Mouse (Mus musculus) myocyte (in vitro differentiated cells): ENCODE data around the gene Klhdc9. TPM values are rescaled to one million over a fixed set of nuclear protein-coding genes. Genes with fewer than 3 reads are reported as not detected.

Experiments
- H3K27me3 ChIP-seq: one replicate; pipeline ENCODE4 v1.6.1; 2011; ENCODE audit not compliant: control insufficient read depth, insufficient read depth, insufficient read length
- H3K36me3 ChIP-seq: one replicate; pipeline ENCODE4 v1.6.1; 2011; ENCODE audit not compliant: control insufficient read depth, insufficient read depth
- H3K4me2 ChIP-seq: one replicate; pipeline ENCODE4 v1.6.1; 2011; ENCODE audit warnings: low read depth, control low read depth
- H3K4me3 ChIP-seq: one replicate; pipeline ENCODE4 v1.5.1; 2011; ENCODE audit warnings: mild to moderate bottlenecking, control low read depth, moderate library complexity
- H3K79me2 ChIP-seq: one replicate; pipeline ENCODE4 v1.6.1; 2011; ENCODE audit not compliant: control insufficient read depth, insufficient read depth
- H3ac ChIP-seq: one replicate; pipeline ENCODE4 v1.6.1; 2011; ENCODE audit not compliant: control insufficient read depth, insufficient read length
- CEBPB ChIP-seq: IDR thresholded peaks from 2 replicates; pipeline ENCODE4 v1.6.1; 2011; ENCODE audit warnings: mild to moderate bottlenecking, moderate library complexity; ENCODE audit not compliant: poor library complexity, insufficient read depth, severe bottlenecking
- E2F4 ChIP-seq: IDR thresholded peaks from one replicate; pipeline ENCODE4 v1.6.1; 2011; ENCODE audit warnings: mild to moderate bottlenecking, control low read depth, moderate library complexity; ENCODE audit not compliant: insufficient read depth
- MAX ChIP-seq: IDR thresholded peaks from one replicate; pipeline ENCODE4 v1.6.1; 2011; ENCODE audit warnings: low read depth, mild to moderate bottlenecking, control low read depth
- MYOD1 ChIP-seq, 3 experiments: IDR thresholded peaks; one replicate each; pipeline ENCODE4 v1.6.1; 2011; ENCODE audit warnings: control low read depth in 2 of 3, low read depth in 2 of 3, mild to moderate bottlenecking in 2 of 3, moderate library complexity in 1 of 3; ENCODE audit not compliant: insufficient read length in 2 of 3, control insufficient read depth in 1 of 3
- MYOG ChIP-seq, 3 experiments: IDR thresholded peaks; one replicate each; pipeline ENCODE4 v1.6.1; 2011; ENCODE audit warnings: control low read depth in 2 of 3, low read depth in 2 of 3, mild to moderate bottlenecking in 2 of 3; ENCODE audit not compliant: insufficient read length in 2 of 3, control insufficient read depth in 1 of 3, insufficient read depth in 1 of 3
- POLR2A ChIP-seq: IDR thresholded peaks from one replicate; pipeline ENCODE4 v1.6.1; 2011; ENCODE audit warnings: low read depth, mild to moderate bottlenecking, control low read depth, moderate library complexity; ENCODE audit not compliant: insufficient read length
- POLR2AphosphoS2 ChIP-seq: IDR thresholded peaks from one replicate; pipeline ENCODE4 v1.6.1; 2011; ENCODE audit warnings: low read depth, control low read depth; ENCODE audit not compliant: insufficient read length
- REST ChIP-seq: IDR thresholded peaks from one replicate; pipeline ENCODE4 v1.6.1; 2011; ENCODE audit warnings: mild to moderate bottlenecking, control low read depth, moderate library complexity; ENCODE audit not compliant: insufficient read depth, insufficient read length
- SRF ChIP-seq: IDR thresholded peaks from one replicate; pipeline ENCODE4 v1.6.1; 2011; ENCODE audit warnings: low read depth; ENCODE audit not compliant: control insufficient read depth, insufficient read length
- TCF12 ChIP-seq: IDR thresholded peaks from one replicate; pipeline ENCODE4 v1.6.1; 2011; ENCODE audit warnings: mild to moderate bottlenecking, control low read depth; ENCODE audit not compliant: poor library complexity, insufficient read depth, severe bottlenecking
- TCF3 ChIP-seq: IDR thresholded peaks from one replicate; pipeline ENCODE4 v1.6.1; 2011; ENCODE audit warnings: low read depth, control low read depth; ENCODE audit not compliant: insufficient read length
- USF1 ChIP-seq: IDR thresholded peaks from one replicate; pipeline ENCODE4 v1.6.1; 2011; ENCODE audit warnings: low read depth, mild to moderate bottlenecking, control low read depth, moderate library complexity
- polyA plus RNA-seq: library from polyadenylated mRNA; unstranded; fragments of >200 nt; fragmentation: generic; extraction: Trizol; gene quantifications from one replicate; pipeline ENCODE4 v1.2.1, GENCODE M21; 2012; ENCODE audit warnings: missing spikeins

Klhdc9 gene
- polyA plus RNA-seq, 1 experiment, result not detected

- Histone ChIP-seq H3K4me2 (peak overlapping the region; percentile 84), H3ac (peak overlapping the region; percentile 50), H3K4me3 (peak overlapping the region; percentile 100), H3K36me3 (peaks cover 14% of the 10 kb centered on the region), H3K27me3 (no peaks in the 10 kb centered on the region), H3K79me2 (peaks cover 62% of the 10 kb centered on the region)
- peak; percentile 83 for TF ChIP-seq USF1
- no peak for TF ChIP-seq SRF
Measured at GRCm38 (mm10) chr1:171346095-171346450, 14.5 kb downstream of the Klhdc9 start.

- TF ChIP-seq SRF (no peak), REST (no peak), TCF12 (no peak), POLR2AphosphoS2 (peak; percentile 98), MAX (no peak), CEBPB (no peak), TCF3 (no peak), MYOG (IDR thresholded peaks at IDR 0.05; ENCODE audit: control insufficient read depth in 1 of 3, insufficient read depth in 1 of 3, insufficient read length in 2 of 3, low read depth in 2 of 3) (peak in 2 of 3 experiments; percentile 29 to 55), USF1 (no peak), MYOD1 (IDR thresholded peaks at IDR 0.05; ENCODE audit: control insufficient read depth in 1 of 3, insufficient read length in 2 of 3, low read depth in 2 of 3) (peak in 1 of 3 experiments; percentile 18), E2F4 (no peak), POLR2A (peak; percentile 94)
- no peaks in the 10 kb centered on the region for H3K27me3 ChIP-seq
Measured at GRCm38 (mm10) chr1:171345225-171346094, 15.1 kb downstream of the Klhdc9 start, which contains the start of the genes Nit1 and Pfdn2. Gene Nit1 (minus strand): TSS chr1:171345646. Gene Pfdn2 (plus strand): TSS chr1:171345670.

GRCm38 (mm10) chr1:171344715-171345114, 15.9 kb downstream of the Klhdc9 start:
- no peak overlapping the region for H3ac ChIP-seq
- H3K36me3 ChIP-seq, result peaks cover 25% of the 10 kb centered on the region
- TF ChIP-seq MAX (no peak), POLR2AphosphoS2 (no peak), SRF (no peak), TCF3 (no peak), TCF12 (no peak), E2F4 (no peak), MYOG (IDR thresholded peaks at IDR 0.05; ENCODE audit: control insufficient read depth in 1 of 3, insufficient read depth in 1 of 3, insufficient read length in 2 of 3, low read depth in 2 of 3) (no peak), REST (no peak), USF1 (no peak), CEBPB (no peak), MYOD1 (IDR thresholded peaks at IDR 0.05; ENCODE audit: control insufficient read depth in 1 of 3, insufficient read length in 2 of 3, low read depth in 2 of 3) (no peak), POLR2A (no peak)
- no peaks in the 10 kb centered on the region for H3K27me3 ChIP-seq
- peak overlapping the region; percentile 98 for H3K4me2 ChIP-seq
- H3K79me2 ChIP-seq, result peaks cover 48% of the 10 kb centered on the region
- H3K4me3 ChIP-seq, result peak overlapping the region; percentile 100

More at GRCm38 (mm10) chr1:171345225-171346094, 15.1 kb downstream of the Klhdc9 start, which contains the start of the genes Nit1 and Pfdn2:
- Histone ChIP-seq H3K79me2 (peaks cover 56% of the 10 kb centered on the region), H3K4me3 (peak within 1 kb of the TSS; percentile 100), H3K36me3 (peaks cover 21% of the 10 kb centered on the region), H3K4me2 (peak within 1 kb of the TSS; percentile 98), H3ac (peak within 1 kb of the TSS; percentile 50)

- H3K79me2 ChIP-seq, result peaks cover 45% of the 10 kb centered on the region
- peak overlapping the region; percentile 100 for H3K4me3 ChIP-seq
- peak overlapping the region; percentile 98 for H3K4me2 ChIP-seq
- peaks cover 26% of the 10 kb centered on the region for H3K36me3 ChIP-seq
- no peaks in the 10 kb centered on the region for H3K27me3 ChIP-seq
- no peak overlapping the region for H3ac ChIP-seq
- no peak for TF ChIP-seq MYOD1 (IDR thresholded peaks at IDR 0.05; ENCODE audit: control insufficient read depth in 1 of 3, insufficient read length in 2 of 3, low read depth in 2 of 3)
- TF ChIP-seq POLR2AphosphoS2, result peak; percentile 7
Measured at GRCm38 (mm10) chr1:171343922-171344677, 16.5 kb downstream of the Klhdc9 start.
